Mouse (Mus musculus): ENCODE measurements around the gene Mrpl23. TPM values are rescaled to one million over a fixed set of nuclear protein-coding genes. Genes with fewer than 3 reads are reported as not detected.

Mrpl23 gene
- total RNA-seq, 2 experiments from 2014 or later, result 5.1 to 15.8 TPM

DNA sequence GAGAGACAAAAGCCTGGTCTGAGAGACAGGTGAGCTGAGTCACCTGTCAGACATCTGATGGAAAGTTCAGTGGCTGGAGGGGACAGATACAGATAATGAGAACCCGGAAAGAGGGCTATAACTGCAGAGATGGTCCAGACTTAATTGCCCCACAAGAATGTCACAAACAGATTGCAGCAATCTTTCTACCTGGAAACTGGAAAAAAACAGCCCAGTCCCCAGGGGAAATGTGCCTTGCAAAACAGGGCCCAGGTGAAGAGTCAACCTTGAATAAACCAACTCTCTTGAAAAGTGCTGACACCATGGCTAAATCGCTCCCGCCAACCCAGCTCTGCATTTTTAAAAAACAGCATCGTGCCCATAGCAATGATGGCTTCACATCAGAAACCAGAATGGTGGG is 12.2 kb upstream of the Mrpl23 start:
- no peak for DNase-seq

DNA sequence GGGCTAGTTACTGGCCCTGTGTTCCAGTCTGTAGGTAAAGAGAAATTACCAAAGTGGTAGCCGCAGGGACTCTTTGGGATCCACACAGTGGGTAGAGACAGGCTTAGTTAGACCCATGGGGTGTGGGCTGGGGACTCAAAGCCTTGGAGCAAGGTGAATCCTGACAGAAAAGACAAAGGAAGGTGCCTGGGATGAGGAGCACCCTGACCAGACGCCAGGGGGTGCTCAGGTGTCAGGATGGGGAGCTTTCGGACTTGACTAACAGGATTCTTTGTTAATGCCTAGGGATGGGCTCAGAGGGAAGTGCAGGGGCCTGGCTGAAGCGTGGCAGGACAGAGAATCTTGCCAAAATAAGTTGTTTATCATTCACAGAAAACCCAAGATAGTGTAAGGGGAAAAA is 10.1 kb upstream of the Mrpl23 start:
- DNase-seq, result peak; percentile 59

DNA sequence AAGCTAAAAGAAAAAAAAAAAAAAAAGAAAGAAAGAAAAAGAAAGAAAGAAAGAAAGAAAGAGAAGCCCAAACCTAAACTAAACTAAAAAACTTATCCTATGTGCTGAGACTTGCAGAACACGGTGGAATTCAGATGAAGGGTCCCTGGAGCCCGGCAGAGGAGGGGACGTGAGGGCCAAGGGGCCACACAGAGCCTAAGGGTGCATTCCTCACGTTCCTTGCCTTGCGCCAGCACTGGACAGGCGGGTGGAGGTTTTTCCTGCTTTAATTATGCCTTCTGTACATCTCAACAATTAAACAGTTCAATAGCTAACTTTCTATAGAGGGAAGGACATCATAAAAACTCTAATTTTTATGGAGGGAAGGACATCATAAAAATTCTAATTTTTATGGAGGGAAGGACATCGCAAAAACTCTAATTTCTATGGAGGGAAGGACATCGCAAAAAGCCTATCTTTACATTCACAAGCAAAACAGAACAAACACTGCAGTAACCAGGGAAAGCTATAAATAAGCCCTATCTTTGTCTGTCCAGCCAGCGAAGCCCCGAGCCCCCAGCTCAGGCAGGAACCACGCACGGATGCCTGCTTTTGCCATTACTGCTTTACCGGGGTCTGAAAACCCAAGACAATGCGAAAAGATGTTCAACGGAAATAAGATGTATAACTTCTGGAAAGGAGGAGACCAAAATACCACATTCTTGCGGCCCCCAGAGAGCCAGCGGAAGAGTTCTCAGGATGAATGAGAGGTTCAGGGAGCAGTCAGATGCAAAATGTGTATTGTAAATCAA is 9.1 kb upstream of the Mrpl23 start:
- no peak for DNase-seq

DNA sequence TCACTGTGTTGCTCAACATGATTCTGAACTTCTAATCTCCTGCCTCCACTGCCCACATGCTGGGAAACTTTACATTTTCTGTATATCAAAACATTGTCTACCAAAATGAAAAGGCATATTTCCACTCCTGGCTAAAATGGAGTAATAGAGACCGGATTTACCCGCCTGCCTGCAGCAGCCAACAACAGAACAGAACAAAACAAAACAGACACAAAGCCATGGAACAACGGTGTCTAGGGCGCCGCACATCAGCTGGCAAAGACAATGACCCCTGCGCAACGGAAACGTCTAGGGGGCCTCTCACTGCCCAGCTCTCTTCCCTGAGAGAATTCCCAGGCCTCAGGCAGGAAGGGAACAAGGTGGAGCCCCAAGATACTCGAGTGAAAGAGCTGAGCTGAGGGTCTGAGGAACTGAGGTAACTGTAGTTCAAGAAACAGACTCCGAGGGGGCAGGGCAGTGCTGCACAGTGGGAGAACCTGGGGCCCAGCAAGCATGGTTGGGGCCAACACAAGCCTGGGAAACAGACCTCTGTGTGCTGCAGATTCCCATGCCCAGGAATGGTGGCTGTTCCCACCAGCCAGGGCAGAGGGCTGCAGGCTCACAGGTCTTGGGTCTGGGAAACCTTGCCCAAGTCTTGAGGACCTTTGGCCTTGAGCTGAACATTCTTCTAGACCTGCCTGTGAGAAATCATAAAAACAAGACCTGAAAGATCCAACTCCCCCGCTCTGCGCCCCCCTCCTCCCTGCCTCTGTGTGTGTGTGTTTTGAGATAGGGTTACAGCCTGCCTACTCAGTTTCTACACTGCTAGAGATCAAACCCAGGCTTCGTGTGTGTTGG is 6.9 kb upstream of the Mrpl23 start:
- no peak for DNase-seq

DNA sequence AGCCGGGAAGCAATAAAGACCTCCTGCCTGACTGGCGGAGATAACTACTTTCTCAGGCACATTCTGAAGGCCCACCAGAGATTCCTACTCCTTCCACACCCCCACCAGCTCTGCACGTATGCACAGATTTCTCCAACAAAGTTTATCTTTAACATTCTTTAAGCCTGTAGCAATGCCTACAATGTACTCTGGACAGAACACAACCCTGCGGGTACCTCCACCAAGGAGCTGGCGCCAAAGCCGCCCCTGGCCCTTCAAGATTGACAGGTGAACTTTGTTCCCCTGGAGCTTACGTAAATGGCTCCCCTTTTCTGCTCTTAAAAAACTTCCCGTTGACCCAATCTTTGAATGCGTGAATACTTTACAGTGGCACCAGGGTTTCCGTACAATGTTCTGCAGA is 3.1 kb upstream of the Mrpl23 start:
- no peak for DNase-seq

DNA sequence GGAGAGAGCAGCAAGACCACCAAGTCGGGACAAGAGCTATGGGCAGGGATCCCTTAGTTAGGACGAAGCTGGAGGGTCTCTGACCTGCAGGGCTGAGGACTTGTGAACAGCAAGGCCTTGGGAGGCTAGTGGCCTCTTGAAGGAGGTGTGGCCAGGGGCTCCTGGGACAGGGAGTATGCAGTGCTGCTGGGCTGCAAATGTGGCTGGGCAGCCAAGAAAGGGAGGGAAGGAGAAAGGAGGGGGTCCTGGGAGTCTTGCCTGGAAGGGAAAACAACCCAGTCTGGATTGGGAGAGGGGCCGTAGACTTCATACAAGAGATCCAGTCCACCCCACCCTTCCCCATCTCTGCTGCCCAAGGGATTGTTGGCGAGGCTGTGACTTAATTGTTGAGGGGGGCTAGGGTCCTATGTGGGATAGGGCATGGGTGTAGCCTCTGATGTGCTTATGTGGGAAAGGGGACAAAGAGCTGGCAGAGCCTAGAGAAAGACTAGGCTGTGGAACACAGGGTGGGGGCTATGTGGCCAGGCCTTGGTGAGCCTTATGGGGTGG is 439 bp upstream of the Mrpl23 start:
- DNase-seq, result no peak

DNA sequence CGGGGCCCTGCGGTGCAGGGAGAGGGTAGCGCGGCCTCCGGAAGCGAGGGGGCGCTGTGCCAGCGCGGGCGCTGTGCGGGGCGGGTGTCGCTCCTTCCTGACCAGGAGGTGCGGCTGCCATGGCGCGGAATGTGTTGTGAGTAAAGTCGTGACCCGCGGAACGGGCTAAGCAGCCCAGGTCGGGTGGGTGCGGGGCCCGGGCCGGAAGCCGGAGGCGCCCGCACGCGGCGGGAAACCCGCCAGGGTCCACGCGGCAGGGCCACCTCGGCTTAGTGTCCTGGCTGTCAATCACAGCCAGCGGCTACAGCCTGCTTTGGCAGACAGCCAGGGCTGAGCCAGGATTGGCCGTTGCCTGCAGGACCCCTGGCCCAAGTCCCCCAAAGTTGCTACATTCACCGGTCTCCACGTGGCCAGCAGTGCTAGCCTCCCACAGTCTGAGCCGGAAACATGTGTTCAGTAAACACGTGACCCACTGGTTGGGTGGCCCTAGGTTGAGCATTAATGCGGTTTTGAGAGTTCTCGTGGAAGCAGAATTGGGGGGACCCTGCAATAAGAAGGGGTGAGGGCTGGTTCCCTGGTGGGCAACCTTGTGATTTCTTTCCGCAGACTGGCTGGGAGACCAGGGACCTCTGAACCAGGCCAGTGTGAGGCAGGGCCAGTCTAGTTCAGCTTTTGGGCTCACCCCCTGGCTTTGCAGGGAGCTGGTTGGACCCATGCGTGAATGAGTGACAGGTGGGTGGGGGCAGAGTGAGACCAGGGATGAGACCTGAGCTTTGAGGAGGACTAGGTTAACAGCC is 771 bp downstream of the Mrpl23 start:
- peak; percentile 94 for DNase-seq

DNA sequence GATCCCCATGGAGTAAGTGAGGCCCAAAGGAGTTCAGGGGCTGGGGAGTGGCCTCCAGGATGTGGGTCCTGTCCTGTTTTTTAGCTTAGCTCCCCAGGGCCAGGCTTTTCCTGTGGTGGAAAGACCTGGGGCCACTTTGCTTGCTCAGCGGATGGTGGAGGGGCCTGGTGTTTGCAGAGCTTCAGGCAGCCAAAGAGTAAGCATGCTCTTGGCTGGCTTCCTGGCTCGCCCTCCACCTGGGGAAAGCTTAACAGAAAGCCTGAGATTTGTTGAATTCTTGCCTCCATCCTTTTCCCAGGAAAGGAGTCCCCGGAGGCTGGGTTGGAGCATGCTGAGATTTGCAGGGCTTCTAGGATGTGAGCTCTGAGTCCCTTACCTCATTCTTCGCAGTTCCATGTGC is 2.6 kb downstream of the Mrpl23 start:
- no peak for DNase-seq

DNA sequence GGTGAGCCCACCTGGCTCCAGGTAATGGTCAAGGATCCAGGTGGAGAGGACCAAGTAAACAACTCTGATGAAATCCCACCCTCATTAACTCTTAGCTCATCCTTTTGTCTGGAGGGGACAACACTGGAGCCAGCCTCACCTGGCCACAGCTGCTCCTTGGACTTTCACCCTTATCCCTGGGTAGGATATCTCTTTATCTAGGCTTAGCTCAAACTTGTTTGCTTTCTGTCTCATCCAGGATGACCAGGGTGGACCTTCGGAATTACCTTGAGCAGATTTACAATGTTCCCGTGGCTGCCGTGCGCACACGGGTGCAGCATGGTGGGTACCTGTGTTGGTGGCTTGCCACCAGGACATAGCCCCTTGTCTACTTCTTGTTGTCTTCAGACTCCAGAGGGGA is 3.3 kb downstream of the Mrpl23 start:
- no peak for DNase-seq

DNA sequence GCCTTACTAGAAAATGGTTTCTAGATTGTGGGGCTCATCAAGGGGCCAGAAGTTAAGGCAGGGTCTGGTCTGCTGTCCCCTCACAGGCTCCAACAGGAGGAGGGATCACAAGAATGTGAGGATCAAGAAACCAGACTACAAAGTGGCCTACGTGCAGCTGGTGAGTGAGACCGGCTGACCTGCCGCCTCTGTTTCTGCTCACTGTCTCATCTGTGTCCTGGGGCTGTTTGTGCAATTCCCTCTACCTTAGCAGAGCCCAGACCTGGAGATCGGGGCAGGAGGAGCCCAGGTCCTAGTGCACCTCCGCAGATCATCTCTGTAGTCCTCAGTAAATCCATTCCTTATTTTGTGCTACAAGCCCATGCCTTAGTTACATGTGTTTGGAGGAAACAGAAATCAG is 4.7 kb downstream of the Mrpl23 start:
- no peak for DNase-seq

DNA sequence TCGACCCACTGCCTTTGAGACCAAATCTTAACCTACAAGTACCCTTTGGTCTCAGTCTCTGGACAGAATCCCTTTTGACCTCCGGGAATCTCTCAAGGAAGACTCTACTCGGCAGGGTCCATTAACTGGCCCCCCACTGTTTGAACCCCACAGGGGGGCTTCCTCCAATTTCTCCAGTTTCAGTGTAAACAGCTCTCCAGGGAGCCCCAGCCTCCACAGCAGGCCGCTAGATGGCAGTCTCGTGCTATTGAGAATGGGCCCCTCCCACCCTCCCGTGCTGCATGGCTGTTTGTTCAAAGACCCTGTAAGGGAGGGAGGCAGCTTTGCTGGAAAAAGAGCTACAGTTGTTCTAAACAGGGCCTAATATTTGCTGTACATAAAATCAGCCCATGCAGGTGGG is 5.4 kb downstream of the Mrpl23 start:
- DNase-seq, result peak; percentile 82

DNA sequence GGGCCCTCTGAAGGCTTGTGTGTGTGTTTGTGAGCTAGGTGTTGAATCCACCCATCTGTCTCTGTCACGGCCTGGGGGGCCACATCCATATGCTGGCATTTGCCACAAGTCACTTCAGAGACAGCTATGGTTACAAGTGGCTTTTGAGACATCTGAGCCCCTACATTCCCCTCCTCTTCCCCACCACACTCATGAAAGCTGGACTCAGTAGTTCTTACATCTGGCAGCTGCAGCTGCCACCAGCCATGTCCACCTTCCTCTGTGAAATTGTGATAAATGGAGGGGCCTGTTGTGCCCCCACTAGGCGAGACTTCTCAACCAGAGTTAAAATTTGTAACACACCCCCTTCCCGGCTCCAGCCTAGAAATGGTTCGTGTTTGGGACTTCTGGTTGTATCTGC is 5.8 kb downstream of the Mrpl23 start:
- no peak for DNase-seq

DNA sequence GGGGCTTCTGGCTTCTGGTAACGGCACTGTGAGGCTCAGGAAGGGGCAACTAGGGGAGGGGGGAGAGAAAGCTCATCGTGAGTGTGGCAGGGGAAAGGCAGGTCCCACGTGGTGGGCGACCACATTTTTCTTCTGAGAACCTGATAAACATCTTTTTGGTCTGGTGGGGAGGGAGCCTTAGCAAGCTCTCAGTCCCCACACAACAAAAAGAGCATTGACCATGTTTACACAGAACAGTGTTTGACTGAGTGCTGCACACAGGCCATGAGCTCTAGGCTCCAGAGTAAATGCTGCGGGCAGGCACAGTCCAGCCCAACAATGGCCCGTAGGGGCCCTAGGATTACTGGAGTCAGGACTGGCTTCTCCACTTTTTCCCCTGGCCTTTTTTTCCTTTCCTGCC is 6.3 kb downstream of the Mrpl23 start:
- DNase-seq, result no peak

DNA sequence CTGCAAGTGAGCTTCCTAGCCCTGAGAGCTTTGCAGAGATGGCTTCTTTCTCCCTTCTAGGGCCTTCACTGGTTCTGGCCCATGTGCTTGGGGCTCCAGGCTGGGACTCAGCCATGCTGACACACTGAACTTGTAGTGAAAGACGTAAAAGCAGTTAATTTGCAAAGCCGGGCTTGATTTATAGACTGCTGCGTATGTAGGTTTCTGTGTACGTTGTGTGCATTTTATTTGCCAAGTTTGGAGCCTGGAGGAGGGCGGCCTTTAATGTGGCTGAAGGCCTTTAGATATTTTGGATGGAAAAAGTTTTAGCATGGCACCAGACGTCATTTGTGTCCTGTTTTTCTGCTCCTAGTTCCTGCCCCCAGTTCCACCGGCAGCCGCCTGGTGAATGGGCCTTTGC is 7.3 kb downstream of the Mrpl23 start:
- no peak for DNase-seq

DNA sequence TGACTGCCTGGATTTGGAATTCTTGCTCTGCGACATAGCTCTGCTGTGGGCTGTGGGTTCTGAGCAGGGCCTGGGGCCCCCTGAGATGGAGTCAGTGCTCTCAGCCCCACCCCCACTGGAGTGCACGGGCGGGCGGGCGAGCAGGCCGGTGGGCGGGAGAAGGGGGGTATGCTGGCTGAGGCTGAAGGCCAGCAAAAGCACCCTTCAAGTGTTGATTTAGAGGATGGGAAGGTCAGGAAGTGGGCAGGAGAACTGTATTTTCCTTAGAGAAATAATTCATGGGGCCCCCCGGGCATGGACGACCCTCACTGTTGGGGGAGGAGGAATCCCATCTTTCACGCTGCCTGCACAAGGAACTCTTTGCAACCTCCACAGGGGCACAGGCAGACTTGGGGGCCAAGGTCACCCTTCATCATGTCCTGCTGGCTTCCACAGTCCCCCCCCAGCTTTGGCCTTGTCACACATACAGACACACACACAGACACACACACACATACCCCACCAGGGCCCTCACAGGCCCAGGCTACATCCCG is 10.4 kb downstream of the Mrpl23 start:
- DNase-seq, result peak; percentile 26

DNA sequence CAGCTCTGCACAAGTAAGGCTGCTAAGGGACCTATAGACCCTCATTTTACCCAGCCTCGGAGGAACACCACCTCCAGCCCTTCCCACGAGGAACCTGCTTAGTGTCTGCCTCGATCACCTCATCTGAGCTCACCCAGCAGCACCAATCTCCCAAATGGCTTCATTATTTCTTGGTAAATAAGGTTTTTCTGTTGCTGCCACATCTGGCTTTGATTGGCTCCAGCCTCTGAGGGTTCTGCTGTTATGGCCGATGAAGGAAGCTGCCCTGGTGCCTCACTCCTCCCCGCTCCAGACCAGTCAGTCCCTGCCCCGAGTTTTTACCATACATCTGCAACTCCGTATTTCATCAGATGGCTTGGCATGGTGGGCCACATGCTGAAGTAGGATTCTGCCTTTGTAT is 13.5 kb downstream of the Mrpl23 start:
- DNase-seq, result no peak

DNA sequence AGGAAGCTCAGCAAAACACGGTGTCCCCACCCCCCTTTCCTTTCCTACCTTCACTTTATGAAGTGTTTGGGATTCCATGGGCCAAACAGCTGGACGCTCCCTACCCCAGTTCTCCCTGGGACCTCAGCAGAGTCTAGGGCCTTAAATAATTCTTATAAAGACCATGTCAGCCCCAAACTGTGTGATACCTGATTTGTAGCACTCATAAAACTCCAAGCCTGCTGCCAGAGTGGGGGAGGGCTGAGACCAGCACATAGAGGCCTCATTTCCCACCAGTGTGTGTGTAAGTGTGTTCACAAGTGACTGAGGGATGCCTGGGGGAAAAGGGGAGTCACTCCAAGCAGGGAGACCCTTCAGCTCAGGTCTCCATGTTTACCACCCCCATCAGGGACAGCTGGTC is 15.4 kb downstream of the Mrpl23 start:
- DNase-seq, result no peak

DNA sequence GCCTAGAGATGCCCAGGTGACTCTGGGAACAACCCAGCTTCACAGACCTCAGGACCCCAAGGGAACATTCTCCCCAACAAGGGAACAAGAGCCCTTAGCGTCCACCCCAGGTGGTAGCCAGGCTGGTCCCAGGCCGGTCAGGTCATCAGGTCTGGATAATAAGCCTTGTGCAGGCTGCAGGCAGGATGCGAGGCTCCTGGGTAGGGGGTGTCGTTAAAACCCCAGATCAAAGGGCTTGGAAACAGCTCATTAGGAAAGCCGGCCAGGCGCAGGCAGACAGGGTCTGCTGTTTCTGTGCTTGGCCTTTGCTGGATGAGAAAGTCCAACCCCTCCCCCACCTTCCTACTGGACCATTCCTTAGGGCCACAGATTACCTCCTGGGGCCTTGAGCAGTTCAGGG is 16.2 kb downstream of the Mrpl23 start:
- no peak for DNase-seq

DNA sequence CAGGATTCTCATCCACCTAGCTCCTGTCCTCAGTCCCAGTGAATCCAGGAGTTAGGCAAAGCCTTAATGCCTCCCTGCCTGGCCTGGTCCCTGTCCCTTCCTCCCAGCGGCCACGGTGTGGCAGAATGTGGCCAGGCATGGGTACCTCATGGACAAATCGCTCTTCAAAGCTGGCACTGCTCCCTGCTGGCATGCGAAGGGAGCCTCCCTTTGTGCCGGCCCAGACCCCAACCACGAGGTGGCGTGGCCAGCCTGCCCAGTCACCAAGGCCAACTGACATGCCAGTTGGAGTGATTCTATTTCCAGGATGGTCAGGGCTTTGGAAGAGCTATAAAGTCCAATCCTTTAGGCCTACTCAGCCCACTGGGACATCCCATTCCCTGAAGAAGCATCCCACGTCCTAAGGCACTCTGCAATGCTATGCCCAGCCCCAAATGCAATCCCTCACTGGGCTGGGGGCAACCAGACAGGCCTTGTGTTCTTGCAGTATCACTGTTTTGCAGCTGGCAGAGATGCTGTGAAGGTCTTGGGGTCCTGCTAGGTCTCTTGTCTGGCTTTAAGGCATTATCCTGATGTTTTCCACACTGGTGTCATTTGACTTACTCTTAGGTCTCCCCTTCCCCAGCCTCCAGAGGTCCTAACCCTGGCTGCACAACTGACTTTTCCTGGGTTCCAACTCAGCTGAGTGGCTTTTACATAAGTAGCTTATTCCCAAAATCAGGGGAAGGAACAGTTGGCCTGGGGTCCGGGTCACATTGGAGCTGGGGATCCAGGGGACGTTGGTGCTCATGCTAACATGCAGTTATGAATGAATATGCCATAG is 17.7 kb downstream of the Mrpl23 start:
- peak; percentile 74 for DNase-seq

DNA sequence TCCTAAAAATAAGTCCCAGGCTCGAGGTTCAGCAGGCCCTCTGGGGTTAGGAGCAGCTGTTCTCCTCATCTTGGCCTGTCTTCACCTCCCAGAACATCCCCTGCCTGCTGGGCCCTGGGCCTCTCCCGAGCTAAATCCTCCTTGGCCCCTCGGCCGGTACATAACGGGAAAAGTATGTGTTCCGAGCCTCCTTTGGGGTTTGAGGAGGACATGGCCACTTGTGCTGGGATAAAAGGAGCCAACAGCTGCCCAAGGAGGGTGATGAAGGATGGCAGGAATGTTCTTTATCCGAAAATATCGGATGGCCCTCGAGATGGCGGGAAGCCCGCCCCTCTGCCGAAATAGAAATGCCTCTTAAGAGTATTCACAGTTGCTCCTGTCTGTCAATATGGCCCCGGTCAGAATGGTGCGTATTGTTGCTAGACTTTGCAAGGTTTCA is 18.5 kb downstream of the Mrpl23 start:
- no peak for DNase-seq

DNA sequence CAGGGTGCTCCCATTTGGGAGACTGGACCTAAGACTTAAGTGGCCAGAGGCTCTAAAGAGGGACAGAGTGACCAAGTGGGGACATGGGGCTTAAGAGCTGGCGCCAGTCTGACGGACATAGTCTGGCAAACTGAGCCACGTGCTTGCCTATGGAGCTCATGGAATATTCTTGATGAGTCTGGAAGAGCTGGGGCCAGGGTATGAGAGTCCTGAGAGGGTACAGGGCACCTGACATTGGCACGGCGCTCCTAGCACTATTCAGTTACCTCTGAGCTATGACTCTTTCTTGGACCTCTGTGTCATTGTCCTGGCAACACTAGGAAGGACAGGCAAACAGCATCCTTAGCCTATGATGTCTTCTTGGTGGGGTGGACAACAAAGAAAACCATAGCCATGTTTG is 19.2 kb downstream of the Mrpl23 start:
- no peak for DNase-seq
